Mouse (Mus musculus) limb, embryonic 15.5 days (tissue): ENCODE measurements around the gene Gm5089. TPM values are rescaled to one million over a fixed set of nuclear protein-coding genes. Genes with fewer than 3 reads are reported as not detected.

ENCODE experiments used
- ATAC-seq: fragments of 200-750 bp; cut with Nextera tagmentation; 2 replicates; pipeline ENCODE4 v1.8.0; 2017; ENCODE audit warnings: low read depth, moderate TSS enrichment; ENCODE audit not compliant: insufficient number of reproducible peaks, low FRiP score, low TSS enrichment
- H3K27ac ChIP-seq: fragments of 300-500 bp; sonication (generic); 2 replicates; pipeline ENCODE4 v1.5.1; 2015; ENCODE audit warnings: moderate library complexity, mild to moderate bottlenecking, inconsistent platforms
- H3K27me3 ChIP-seq: fragments of 300-500 bp; sonication (generic); 2 replicates; pipeline ENCODE4 v1.6.1; 2015; ENCODE audit warnings: inconsistent platforms
- H3K36me3 ChIP-seq: fragments of 300-500 bp; sonication (generic); 2 replicates; pipeline ENCODE4 v1.6.1; 2015; ENCODE audit warnings: inconsistent platforms
- H3K4me1 ChIP-seq: fragments of 300-500 bp; sonication (generic); 2 replicates; pipeline ENCODE4 v1.6.1; 2015; ENCODE audit warnings: inconsistent platforms
- H3K4me2 ChIP-seq: fragments of 300-500 bp; sonication (generic); 2 replicates; pipeline ENCODE4 v1.6.1; 2015; ENCODE audit warnings: mild to moderate bottlenecking, inconsistent platforms
- H3K4me3 ChIP-seq: fragments of 300-500 bp; sonication (generic); 2 replicates; pipeline ENCODE4 v1.5.1; 2015; ENCODE audit warnings: mild to moderate bottlenecking, inconsistent platforms
- H3K9ac ChIP-seq: fragments of 300-500 bp; sonication (generic); 2 replicates; pipeline ENCODE4 v1.6.1; 2015; ENCODE audit warnings: inconsistent platforms
- H3K9me3 ChIP-seq: fragments of 300-500 bp; sonication (generic); 2 replicates; pipeline ENCODE4 v1.6.1; 2016; ENCODE audit warnings: inconsistent platforms
- WGBS: fragments of 180-500 bp; shearing (Covaris S2); methylation state at CpG from one replicate; pipeline ENCODE4 v1.1.7; 2015; 5-methylcytosine and 5-hydroxymethylcytosine counted together
- polyA plus RNA-seq: library from polyadenylated mRNA; unstranded; fragments of >200 nt; fragmentation: Nextera tagmentation; extraction: Ambion mirVana; gene quantifications from 2 replicates; pipeline ENCODE4 v1.2.1, GENCODE M21; 2015

Gm5089 gene
- polyA plus RNA-seq, 1 experiment from 2014 or later = 0.14 TPM

- Histone ChIP-seq H3K9ac (no peak overlapping the region), H3K4me2 (no peak overlapping the region), H3K27me3 (peaks cover 79% of the 10 kb centered on the region), H3K36me3 (no peaks in the 10 kb centered on the region), H3K4me1 (peaks cover 9% of the 10 kb centered on the region), H3K4me3 (no peak overlapping the region), H3K9me3 (no peaks in the 10 kb centered on the region), H3K27ac (no peak overlapping the region)
- no peak for ATAC-seq
- 19% methylated on average over 18 of the region's 18 CpGs for WGBS
Measured at GRCm38 (mm10) chr14:122483556-122484421, 32.9 kb upstream of the Gm5089 start.

DNA sequence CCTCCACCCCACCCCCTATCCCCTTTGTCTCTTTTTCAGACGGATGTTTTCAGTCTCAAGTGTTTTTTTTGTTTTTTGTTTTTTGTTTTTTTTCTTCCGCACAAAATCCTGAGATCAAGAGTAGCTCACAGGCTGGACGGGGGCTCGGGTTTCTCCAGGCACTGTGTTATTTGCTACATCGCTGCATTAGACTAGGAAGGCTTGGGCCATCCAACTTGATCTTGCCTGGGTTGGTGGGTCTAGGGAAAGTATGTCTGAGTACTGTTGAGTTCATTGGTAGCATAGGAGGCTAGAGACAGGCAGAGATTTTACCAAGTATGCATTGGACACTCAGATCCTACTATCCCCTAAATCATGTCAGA, 32.1 kb upstream of the Gm5089 start:
- Histone ChIP-seq H3K27me3 (peaks cover 86% of the 10 kb centered on the region), H3K27ac (no peak overlapping the region), H3K4me3 (no peak overlapping the region), H3K9me3 (no peaks in the 10 kb centered on the region), H3K4me2 (no peak overlapping the region), H3K4me1 (peaks cover 12% of the 10 kb centered on the region), H3K9ac (no peak overlapping the region), H3K36me3 (no peaks in the 10 kb centered on the region)
- ATAC-seq = no peak
- WGBS = 23% methylated on average over 5 of the region's 5 CpGs

DNA sequence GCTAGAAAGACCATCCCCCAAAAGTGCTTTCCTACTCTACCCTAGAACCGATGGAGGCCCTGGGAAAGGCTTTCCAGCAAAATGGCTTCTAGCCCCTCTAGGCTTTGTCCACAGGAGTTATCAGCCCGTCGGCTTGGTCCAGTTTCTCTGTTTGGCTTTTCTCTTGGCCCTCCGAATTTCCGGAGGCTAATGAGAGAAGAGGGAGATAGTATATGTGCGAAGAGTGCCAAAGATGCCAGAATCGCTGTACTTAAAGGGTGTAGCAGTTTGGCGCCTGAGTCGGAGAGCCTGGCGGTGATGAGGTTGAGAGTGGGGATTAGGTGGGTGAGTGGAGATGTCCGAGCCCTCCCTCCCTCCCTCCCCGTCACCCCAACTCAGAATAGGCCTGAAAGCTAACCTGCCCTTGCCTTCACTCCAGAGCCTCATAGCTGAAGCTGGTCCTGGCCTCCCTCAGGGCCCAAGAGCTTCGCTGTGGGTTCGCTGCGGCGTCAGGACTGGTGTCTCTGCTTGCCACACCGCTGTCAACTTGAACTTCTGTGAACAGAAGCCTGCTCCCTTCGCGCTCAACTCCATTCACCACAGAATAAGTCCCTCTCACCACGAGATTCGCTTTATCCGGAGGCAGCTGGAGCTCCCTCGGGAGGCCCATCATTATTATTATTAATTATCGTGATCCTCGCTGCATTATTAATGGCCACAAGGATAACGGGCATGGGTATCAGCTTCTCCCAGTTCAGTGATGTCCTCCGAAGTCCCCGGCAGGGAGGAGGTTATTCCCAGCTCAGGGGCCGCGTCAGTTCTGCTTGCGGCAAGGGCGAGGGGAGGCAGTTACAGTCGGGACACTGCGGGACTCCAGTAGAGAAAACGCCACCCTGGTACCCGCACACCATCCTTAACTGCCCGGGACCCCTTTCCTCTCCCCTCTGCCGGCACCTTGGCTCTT, 31.4 kb upstream of the Gm5089 start:
- no peak for ATAC-seq
- H3K27ac ChIP-seq = no peak overlapping the region
- H3K36me3 ChIP-seq = no peaks in the 10 kb centered on the region
- H3K4me2 ChIP-seq = no peak overlapping the region
- no peaks in the 10 kb centered on the region for H3K9me3 ChIP-seq
- H3K9ac ChIP-seq = no peak overlapping the region
- peaks cover 88% of the 10 kb centered on the region for H3K27me3 ChIP-seq
- H3K4me3 ChIP-seq = no peak overlapping the region
- WGBS = 12% methylated on average over 38 of the region's 38 CpGs
- H3K4me1 ChIP-seq = peaks cover 12% of the 10 kb centered on the region

DNA sequence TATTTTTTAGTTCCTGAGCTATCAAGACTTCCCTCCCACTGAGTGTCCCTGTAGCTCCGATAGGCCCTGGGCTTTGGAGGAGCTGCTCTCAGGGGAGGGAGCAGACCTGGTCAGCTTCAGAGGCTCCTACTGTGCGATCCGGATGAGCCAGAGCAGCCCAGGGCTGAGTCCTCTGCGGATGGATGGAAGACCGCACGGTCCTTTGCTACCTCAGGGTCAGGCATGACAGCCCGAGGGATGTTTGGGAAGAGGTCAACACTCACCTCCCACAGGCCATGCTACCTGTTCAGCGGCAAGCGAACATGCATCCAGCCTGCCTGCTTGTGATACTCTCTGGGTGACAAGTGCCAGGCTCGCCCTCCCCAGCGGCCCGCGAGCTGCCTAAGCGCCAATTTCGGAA, 30.3 kb upstream of the Gm5089 start:
- H3K27me3 ChIP-seq = peaks cover 87% of the 10 kb centered on the region
- no peak overlapping the region for H3K9ac ChIP-seq
- 12% methylated on average over 15 of the region's 15 CpGs for WGBS
- H3K4me3 ChIP-seq = no peak overlapping the region
- no peaks in the 10 kb centered on the region for H3K9me3 ChIP-seq
- H3K27ac ChIP-seq = no peak overlapping the region
- peaks cover 17% of the 10 kb centered on the region for H3K4me1 ChIP-seq
- H3K4me2 ChIP-seq = no peak overlapping the region
- no peak for ATAC-seq
- no peaks in the 10 kb centered on the region for H3K36me3 ChIP-seq

DNA sequence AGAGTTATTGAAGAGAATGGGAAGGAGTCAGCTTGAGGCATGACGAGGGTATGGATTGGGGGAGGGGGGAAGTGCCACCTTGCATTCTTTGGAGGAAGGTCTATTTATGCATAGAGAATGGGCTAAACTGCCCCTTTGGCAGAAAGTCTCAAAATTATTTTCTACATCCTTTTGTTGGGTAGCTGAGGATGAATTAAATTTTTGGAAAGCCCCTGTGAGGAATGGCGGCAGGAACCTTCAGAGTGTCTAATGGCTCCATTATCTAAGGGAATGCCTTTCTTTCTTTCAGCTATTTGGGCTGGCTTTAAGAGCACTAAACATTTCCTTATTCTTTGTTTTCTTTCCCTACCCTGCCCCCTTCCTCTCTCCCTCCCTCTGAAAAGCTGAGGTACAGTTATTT, 29.4 kb upstream of the Gm5089 start:
- Histone ChIP-seq H3K9ac (no peak overlapping the region), H3K27me3 (peaks cover 87% of the 10 kb centered on the region), H3K9me3 (no peaks in the 10 kb centered on the region), H3K4me1 (peaks cover 22% of the 10 kb centered on the region), H3K4me3 (no peak overlapping the region), H3K36me3 (no peaks in the 10 kb centered on the region), H3K4me2 (no peak overlapping the region), H3K27ac (no peak overlapping the region)
- WGBS = 19% methylated on average over 2 of the region's 2 CpGs
- no peak for ATAC-seq

GRCm38 (mm10) chr14:122479461-122480109, 28.7 kb upstream of the Gm5089 start:
- H3K9me3 ChIP-seq = no peaks in the 10 kb centered on the region
- H3K4me1 ChIP-seq = peaks cover 27% of the 10 kb centered on the region
- H3K27ac ChIP-seq = no peak overlapping the region
- no peak overlapping the region for H3K4me2 ChIP-seq
- H3K4me3 ChIP-seq = no peak overlapping the region
- no peak for ATAC-seq
- WGBS = 25% methylated on average over 17 of the region's 17 CpGs
- H3K9ac ChIP-seq = no peak overlapping the region
- no peaks in the 10 kb centered on the region for H3K36me3 ChIP-seq
- peaks cover 87% of the 10 kb centered on the region for H3K27me3 ChIP-seq

- Histone ChIP-seq H3K9ac (no peak overlapping the region), H3K4me3 (peak overlapping the region; percentile 51), H3K36me3 (no peaks in the 10 kb centered on the region), H3K4me1 (peaks cover 37% of the 10 kb centered on the region), H3K4me2 (peak overlapping the region; percentile 38), H3K9me3 (no peaks in the 10 kb centered on the region), H3K27ac (no peak overlapping the region), H3K27me3 (peaks cover 87% of the 10 kb centered on the region)
- WGBS = 5% methylated on average over 22 of the region's 22 CpGs
- ATAC-seq = no peak
Measured at GRCm38 (mm10) chr14:122478574-122479011, 27.7 kb upstream of the Gm5089 start.

- no peak for ATAC-seq
- Histone ChIP-seq H3K4me2 (peak overlapping the region; percentile 38), H3K4me3 (peak overlapping the region; percentile 51), H3K27ac (no peak overlapping the region), H3K27me3 (peaks cover 87% of the 10 kb centered on the region), H3K9ac (no peak overlapping the region), H3K36me3 (no peaks in the 10 kb centered on the region), H3K4me1 (peaks cover 37% of the 10 kb centered on the region), H3K9me3 (no peaks in the 10 kb centered on the region)
- 9% methylated on average over 9 of the region's 9 CpGs for WGBS
Measured at GRCm38 (mm10) chr14:122477971-122478573, 27.2 kb upstream of the Gm5089 start.

DNA sequence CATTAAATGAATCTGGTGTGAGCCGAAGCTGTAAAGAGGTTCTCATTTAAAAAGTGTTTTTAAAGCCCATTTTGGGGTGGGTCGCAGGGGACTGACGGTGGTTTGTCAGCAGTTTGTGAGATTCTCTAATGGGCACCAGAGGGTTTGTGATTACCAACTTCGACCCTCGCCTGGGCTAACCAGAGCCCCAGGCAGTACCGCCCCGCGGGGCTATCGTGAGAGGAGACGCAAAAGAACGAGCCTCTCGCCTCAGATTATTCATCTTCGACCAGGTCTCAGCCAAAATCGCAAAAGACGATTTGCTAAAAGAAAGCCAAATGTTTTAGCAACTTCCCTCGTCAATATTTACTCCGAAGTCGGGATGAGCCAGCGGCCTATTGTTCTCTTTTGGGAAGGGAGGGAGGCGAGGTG, 26.4 kb upstream of the Gm5089 start:
- WGBS = 2% methylated on average over 20 of the region's 20 CpGs
- no peak overlapping the region for H3K9ac ChIP-seq
- H3K27ac ChIP-seq = no peak overlapping the region
- H3K36me3 ChIP-seq = no peaks in the 10 kb centered on the region
- H3K4me2 ChIP-seq = peak overlapping the region; percentile 86; the same call in 1 of the 2 replicates
- H3K9me3 ChIP-seq = no peaks in the 10 kb centered on the region
- no peak for ATAC-seq
- H3K4me1 ChIP-seq = peaks cover 37% of the 10 kb centered on the region
- H3K27me3 ChIP-seq = peaks cover 87% of the 10 kb centered on the region
- peak overlapping the region; percentile 51 for H3K4me3 ChIP-seq

DNA sequence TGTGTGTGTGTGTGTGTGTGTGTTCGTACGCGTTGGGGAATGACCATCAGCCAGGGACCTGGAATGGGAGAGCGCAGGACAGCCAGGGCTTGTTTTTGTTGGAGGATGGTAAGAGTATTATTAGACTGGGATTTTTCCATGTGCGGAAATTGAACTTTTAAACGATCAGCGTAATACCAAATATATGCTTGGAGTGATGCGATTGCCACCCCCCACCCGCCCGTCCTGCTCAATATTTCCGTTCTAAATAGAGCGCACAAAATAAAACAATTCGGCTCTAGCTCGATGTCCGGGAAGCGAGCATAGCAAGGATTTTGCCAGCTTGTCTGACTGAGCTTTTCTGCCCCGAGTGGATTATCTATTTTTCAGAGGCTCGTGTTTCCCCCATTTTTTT, 25.9 kb upstream of the Gm5089 start:
- Histone ChIP-seq H3K27me3 (peaks cover 85% of the 10 kb centered on the region), H3K4me3 (peak overlapping the region; percentile 51), H3K36me3 (no peaks in the 10 kb centered on the region), H3K27ac (0 out of 2 replicates have a peak overlapping the region, but pooled peaks have one; percentile 27), H3K9ac (no peak overlapping the region), H3K4me1 (peaks cover 37% of the 10 kb centered on the region), H3K9me3 (no peaks in the 10 kb centered on the region), H3K4me2 (peak overlapping the region; percentile 86; the same call in 1 of the 2 replicates)
- WGBS = 1% methylated on average over 18 of the region's 18 CpGs
- ATAC-seq = no peak
